Mouse (Mus musculus): Measurements from ENCODE around the gene Lrrc4b.

DNA sequence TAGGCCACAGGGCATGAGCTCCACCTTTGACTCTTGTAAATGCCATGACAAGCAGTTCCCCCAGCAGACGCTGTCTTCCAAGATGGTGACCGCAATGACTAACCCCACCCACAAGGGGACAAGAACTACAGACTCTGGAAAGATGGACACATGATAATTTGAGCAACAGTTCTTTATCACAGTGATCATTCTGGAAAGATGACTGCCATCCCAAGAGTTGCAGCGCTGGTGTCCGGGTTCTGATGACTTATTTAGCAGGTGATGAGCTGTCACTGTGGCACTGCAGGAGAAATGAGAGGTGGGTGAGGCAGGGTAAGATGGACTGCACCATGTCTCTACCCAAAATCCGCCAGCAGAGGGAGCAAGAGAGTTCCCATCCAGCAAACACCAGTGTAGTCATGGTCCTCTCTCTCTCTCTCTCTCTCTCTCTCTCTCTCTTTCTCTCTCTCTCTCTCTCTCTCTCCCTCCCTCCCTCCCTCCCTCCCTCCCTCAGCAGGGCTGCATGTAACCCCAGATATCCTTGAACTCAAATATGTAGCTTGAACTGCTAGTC is 72.8 kb downstream of the Lrrc4b start:
- TF ChIP-seq POLR2A (IDR thresholded peaks at IDR 0.05; ENCODE audit: control insufficient read depth, low read depth, low read length) (no peak), CTCF (IDR thresholded peaks at IDR 0.05; ENCODE audit: control insufficient read depth, insufficient read depth, insufficient replicate concordance, low read depth, low read length) (peak; percentile 59; the same call in 1 of the 2 replicates)

All from testis, adult 2 months (tissue).